Mouse (Mus musculus): ENCODE measurements around the gene Spink4. TPM values are rescaled to one million over a fixed set of nuclear protein-coding genes. Genes with fewer than 3 reads are reported as not detected.

Spink4 gene
- polyA plus RNA-seq (2014; fragmentation: Illumina TruSeq; extraction: RNeasy Lipid Tissue Mini Kit (QIAGEN cat#74804); ENCODE audit: low read depth, low replicate concordance), result 220 TPM

GRCm38 (mm10) chr4:40919785-40920184 is at the start of gene Spink4:
Spink4 (plus strand) TSS chr4:40920052.

GRCm38 (mm10) chr4:40948160-40948708 is 28.4 kb downstream of the Spink4 start, which contains the start of the genes Bag1 and Chmp5:
Bag1 (minus strand) TSS chr4:40948294.
Chmp5 (plus strand) TSS chr4:40948407.

GRCm38 (mm10) chr4:40970842-40971701 is 51.2 kb downstream of the Spink4 start, which contains the start of gene Nfx1:
Nfx1 (plus strand) TSS chr4:40970906.

Other genes starting within 250 kb of the Spink4 start
- gene Aptx, start 216.9 kb upstream of the Spink4 start, polyA plus RNA-seq (2014; fragmentation: Illumina TruSeq; extraction: RNeasy Lipid Tissue Mini Kit (QIAGEN cat#74804); ENCODE audit: low read depth, low replicate concordance), result 4.2 TPM
- 399 TPM for gene Dnaja1, start 197.9 kb upstream of the Spink4 start, polyA plus RNA-seq (2014; fragmentation: Illumina TruSeq; extraction: RNeasy Lipid Tissue Mini Kit (QIAGEN cat#74804); ENCODE audit: low read depth, low replicate concordance)
- gene Smu1, start 162.1 kb upstream of the Spink4 start, polyA plus RNA-seq (2014; fragmentation: Illumina TruSeq; extraction: RNeasy Lipid Tissue Mini Kit (QIAGEN cat#74804); ENCODE audit: low read depth, low replicate concordance), result 148 TPM
- gene B4galt1, start 66.0 kb upstream of the Spink4 start, polyA plus RNA-seq (2014; fragmentation: Illumina TruSeq; extraction: RNeasy Lipid Tissue Mini Kit (QIAGEN cat#74804); ENCODE audit: low read depth, low replicate concordance), result 107 TPM
- gene Bag1, start 28.2 kb downstream of the Spink4 start, polyA plus RNA-seq (2014; fragmentation: Illumina TruSeq; extraction: RNeasy Lipid Tissue Mini Kit (QIAGEN cat#74804); ENCODE audit: low read depth, low replicate concordance), result 584 TPM
- 281 TPM for gene Chmp5, start 28.4 kb downstream of the Spink4 start, polyA plus RNA-seq (2014; fragmentation: Illumina TruSeq; extraction: RNeasy Lipid Tissue Mini Kit (QIAGEN cat#74804); ENCODE audit: low read depth, low replicate concordance)
- 67.5 TPM for gene Nfx1, start 50.9 kb downstream of the Spink4 start, polyA plus RNA-seq (2014; fragmentation: Illumina TruSeq; extraction: RNeasy Lipid Tissue Mini Kit (QIAGEN cat#74804); ENCODE audit: low read depth, low replicate concordance)
- 0.60 TPM for gene Aqp7, start 128.1 kb downstream of the Spink4 start, polyA plus RNA-seq (2014; fragmentation: Illumina TruSeq; extraction: RNeasy Lipid Tissue Mini Kit (QIAGEN cat#74804); ENCODE audit: low read depth, low replicate concordance)
- gene Aqp3, start 178.1 kb downstream of the Spink4 start, polyA plus RNA-seq (2014; fragmentation: Illumina TruSeq; extraction: RNeasy Lipid Tissue Mini Kit (QIAGEN cat#74804); ENCODE audit: low read depth, low replicate concordance), result not detected
- gene Nol6, start 204.4 kb downstream of the Spink4 start, polyA plus RNA-seq (2014; fragmentation: Illumina TruSeq; extraction: RNeasy Lipid Tissue Mini Kit (QIAGEN cat#74804); ENCODE audit: low read depth, low replicate concordance), result 1.5 TPM
- gene Ube2r2, start 215.7 kb downstream of the Spink4 start, polyA plus RNA-seq (2014; fragmentation: Illumina TruSeq; extraction: RNeasy Lipid Tissue Mini Kit (QIAGEN cat#74804); ENCODE audit: low read depth, low replicate concordance), result 212 TPM

Data from sigmoid colon, adult 10 weeks (tissue).